Mouse (Mus musculus): ENCODE results near the gene Myocd. TPM values are rescaled to one million over a fixed set of nuclear protein-coding genes. Genes with fewer than 3 reads are reported as not detected.
A peak's percentile ranks its signal among the peaks of the same experiment; 100 is the strongest.

Gene Myocd
- polyA plus RNA-seq, 1 experiment from 2014 or later: not detected

DNA sequence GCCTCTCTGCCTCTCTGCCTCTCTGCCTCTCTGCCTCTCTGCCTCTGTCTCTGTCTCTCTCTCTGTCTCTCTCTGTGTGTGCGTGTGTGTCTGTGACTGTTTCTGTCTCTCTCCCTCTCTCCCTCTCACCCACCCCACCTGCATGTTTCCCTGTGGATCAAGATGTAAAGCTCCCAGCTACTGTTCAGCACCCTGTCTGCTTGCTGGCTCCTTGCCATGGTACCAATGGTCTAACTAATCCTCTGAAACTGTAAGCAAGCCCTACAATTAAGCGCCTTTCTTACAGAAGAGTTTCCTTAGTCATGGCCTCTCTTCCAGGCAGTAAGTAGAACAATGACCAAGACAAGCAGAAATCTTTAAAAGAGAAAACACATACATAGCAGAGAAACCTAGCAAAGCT lies 32.9 kb downstream of the Myocd start:
- Histone ChIP-seq H3K9me3 (replicated peaks; ENCODE audit: control insufficient read depth, low read length) (no peaks in the 10 kb centered on the region), H3K27me3 (replicated peaks; ENCODE audit: control insufficient read depth, insufficient read depth, low read length) (no peaks in the 10 kb centered on the region), H3K4me1 (ENCODE audit: control insufficient read depth, insufficient read depth, low read length) (no peaks in the 10 kb centered on the region), H3K27ac (ENCODE audit: low read depth, low read length) (no peak overlapping the region), H3K36me3 (ENCODE audit: control insufficient read depth, insufficient read depth, low read length) (no peaks in the 10 kb centered on the region), H3K4me2 (ENCODE audit: low read length) (no peak overlapping the region), H3K4me3 (ENCODE audit: low read depth, low read length) (no peak overlapping the region), H3K9ac (ENCODE audit: low read length) (no peak overlapping the region)
- no peak for ATAC-seq
- no peak for DNase-seq (ENCODE audit: low spot score)
- 53% methylated on average over 2 of the region's 2 CpGs for WGBS

DNA sequence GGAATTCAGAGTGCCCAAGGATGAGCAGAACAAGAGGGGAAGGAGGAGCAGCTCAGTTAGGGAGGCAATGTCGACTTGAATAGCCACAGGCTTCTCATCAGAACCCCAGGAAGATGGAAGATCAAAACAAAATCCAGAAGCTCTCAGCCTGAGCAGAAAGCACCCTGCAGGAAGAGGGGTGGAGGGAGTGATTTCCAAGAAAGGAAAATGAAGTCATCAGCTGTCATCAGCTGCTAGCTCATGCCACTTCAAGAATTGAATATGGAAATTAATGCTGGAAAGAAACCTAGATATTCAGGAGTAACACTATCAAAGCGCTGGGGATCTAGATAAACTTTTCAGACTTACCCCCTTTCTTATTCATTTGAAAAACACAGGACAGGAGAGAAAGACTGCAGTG lies 34.4 kb downstream of the Myocd start:
- Histone ChIP-seq H3K36me3 (ENCODE audit: control insufficient read depth, insufficient read depth, low read length) (no peaks in the 10 kb centered on the region), H3K27me3 (replicated peaks; ENCODE audit: control insufficient read depth, insufficient read depth, low read length) (no peaks in the 10 kb centered on the region), H3K4me2 (ENCODE audit: low read length) (no peak overlapping the region), H3K27ac (ENCODE audit: low read depth, low read length) (no peak overlapping the region), H3K9me3 (replicated peaks; ENCODE audit: control insufficient read depth, low read length) (no peaks in the 10 kb centered on the region), H3K9ac (ENCODE audit: low read length) (no peak overlapping the region), H3K4me1 (ENCODE audit: control insufficient read depth, insufficient read depth, low read length) (no peaks in the 10 kb centered on the region), H3K4me3 (ENCODE audit: low read depth, low read length) (no peak overlapping the region)
- 40% methylated on average over 2 of the region's 2 CpGs for WGBS
- ATAC-seq (no peak), DNase-seq (ENCODE audit: low spot score) (no peak)

GRCm38 (mm10) chr11:65231771-65232170 lies 38.0 kb downstream of the Myocd start:
- H3K9me3 ChIP-seq (replicated peaks; ENCODE audit: control insufficient read depth, low read length): no peaks in the 10 kb centered on the region
- H3K9ac ChIP-seq (ENCODE audit: low read length): no peak overlapping the region
- H3K4me2 ChIP-seq (ENCODE audit: low read length): no peak overlapping the region
- no peak overlapping the region for H3K27ac ChIP-seq (ENCODE audit: low read depth, low read length)
- H3K4me3 ChIP-seq (ENCODE audit: low read depth, low read length): no peak overlapping the region
- DNase-seq (ENCODE audit: low spot score): no peak
- no peaks in the 10 kb centered on the region for H3K36me3 ChIP-seq (ENCODE audit: control insufficient read depth, insufficient read depth, low read length)
- no peaks in the 10 kb centered on the region for H3K4me1 ChIP-seq (ENCODE audit: control insufficient read depth, insufficient read depth, low read length)
- WGBS: 78% methylated on average over 4 of the region's 4 CpGs
- no peaks in the 10 kb centered on the region for H3K27me3 ChIP-seq (replicated peaks; ENCODE audit: control insufficient read depth, insufficient read depth, low read length)
- no peak for ATAC-seq

DNA sequence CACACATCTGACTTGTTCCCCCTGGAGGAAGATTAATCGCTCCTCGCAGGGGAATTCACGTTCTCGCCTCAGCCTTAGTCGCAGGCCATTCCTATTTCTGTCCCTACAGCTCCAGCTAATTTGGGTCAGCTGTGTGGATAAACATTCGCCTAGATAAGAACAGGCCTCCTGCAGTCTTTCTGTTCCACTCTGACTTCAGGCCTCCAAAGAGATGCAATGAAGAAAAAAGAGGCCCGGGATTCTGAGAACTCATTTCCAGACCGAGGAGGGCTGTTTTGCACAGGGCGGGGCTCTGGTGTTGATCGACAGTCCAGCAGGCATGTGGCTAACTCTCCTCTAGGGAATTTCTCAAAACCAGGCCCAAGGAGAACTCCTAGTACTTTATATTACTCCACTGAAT lies 43.0 kb downstream of the Myocd start:
- Histone ChIP-seq H3K4me3 (ENCODE audit: low read depth, low read length) (no peak overlapping the region), H3K36me3 (ENCODE audit: control insufficient read depth, insufficient read depth, low read length) (no peaks in the 10 kb centered on the region), H3K4me2 (ENCODE audit: low read length) (no peak overlapping the region), H3K27me3 (replicated peaks; ENCODE audit: control insufficient read depth, insufficient read depth, low read length) (no peaks in the 10 kb centered on the region), H3K9me3 (replicated peaks; ENCODE audit: control insufficient read depth, low read length) (no peaks in the 10 kb centered on the region), H3K9ac (ENCODE audit: low read length) (no peak overlapping the region), H3K4me1 (ENCODE audit: control insufficient read depth, insufficient read depth, low read length) (no peaks in the 10 kb centered on the region), H3K27ac (ENCODE audit: low read depth, low read length) (no peak overlapping the region)
- no peak for ATAC-seq
- no peak for DNase-seq (ENCODE audit: low spot score)
- WGBS: 55% methylated on average over 10 of the region's 10 CpGs

GRCm38 (mm10) chr11:65214954-65215629 lies 54.7 kb downstream of the Myocd start:
- 51% methylated on average over 9 of the region's 9 CpGs for WGBS
- H3K4me2 ChIP-seq (ENCODE audit: low read length): no peak overlapping the region
- DNase-seq (ENCODE audit: low spot score) (peak; percentile 85), ATAC-seq (peak; percentile 80)
- no peaks in the 10 kb centered on the region for H3K36me3 ChIP-seq (ENCODE audit: control insufficient read depth, insufficient read depth, low read length)
- no peaks in the 10 kb centered on the region for H3K27me3 ChIP-seq (replicated peaks; ENCODE audit: control insufficient read depth, insufficient read depth, low read length)
- H3K27ac ChIP-seq (ENCODE audit: low read depth, low read length): no peak overlapping the region
- peaks cover 4% of the 10 kb centered on the region; the same call in 1 of the 2 replicates for H3K4me1 ChIP-seq (ENCODE audit: control insufficient read depth, insufficient read depth, low read length)
- H3K4me3 ChIP-seq (ENCODE audit: low read depth, low read length): no peak overlapping the region
- H3K9ac ChIP-seq (ENCODE audit: low read length): no peak overlapping the region
- H3K9me3 ChIP-seq (replicated peaks; ENCODE audit: control insufficient read depth, low read length): no peaks in the 10 kb centered on the region

GRCm38 (mm10) chr11:65213806-65214205 lies 56.0 kb downstream of the Myocd start:
- Histone ChIP-seq H3K4me3 (ENCODE audit: low read depth, low read length) (no peak overlapping the region), H3K9me3 (replicated peaks; ENCODE audit: control insufficient read depth, low read length) (no peaks in the 10 kb centered on the region), H3K27me3 (replicated peaks; ENCODE audit: control insufficient read depth, insufficient read depth, low read length) (no peaks in the 10 kb centered on the region), H3K4me1 (ENCODE audit: control insufficient read depth, insufficient read depth, low read length) (peaks cover 4% of the 10 kb centered on the region; the same call in 1 of the 2 replicates), H3K9ac (ENCODE audit: low read length) (no peak overlapping the region), H3K4me2 (ENCODE audit: low read length) (no peak overlapping the region), H3K27ac (ENCODE audit: low read depth, low read length) (no peak overlapping the region), H3K36me3 (ENCODE audit: control insufficient read depth, insufficient read depth, low read length) (no peaks in the 10 kb centered on the region)
- 91% methylated on average over 2 of the region's 2 CpGs for WGBS
- DNase-seq (ENCODE audit: low spot score): no peak
- ATAC-seq: no peak

DNA sequence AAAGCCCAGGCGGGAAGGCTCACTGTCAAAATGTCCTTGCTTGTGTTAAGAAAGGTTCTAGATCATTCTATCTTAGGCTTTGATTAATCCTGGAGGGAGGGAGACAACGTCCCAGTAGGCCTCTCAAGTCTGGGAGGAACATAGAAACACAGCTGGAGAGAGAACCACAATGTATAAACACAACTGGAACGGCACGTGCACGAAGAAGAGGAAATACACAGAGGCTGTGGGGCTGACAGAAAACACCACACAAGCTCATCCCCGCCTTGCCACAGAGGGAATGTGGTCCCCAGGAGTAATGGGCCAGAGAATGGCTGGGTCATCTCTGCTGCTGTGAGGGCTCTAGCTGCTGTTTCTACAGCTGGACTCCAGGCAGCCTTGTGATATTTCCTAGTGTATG lies 58.1 kb downstream of the Myocd start:
- H3K4me3 ChIP-seq (ENCODE audit: low read depth, low read length): no peak overlapping the region
- DNase-seq (ENCODE audit: low spot score): no peak

DNA sequence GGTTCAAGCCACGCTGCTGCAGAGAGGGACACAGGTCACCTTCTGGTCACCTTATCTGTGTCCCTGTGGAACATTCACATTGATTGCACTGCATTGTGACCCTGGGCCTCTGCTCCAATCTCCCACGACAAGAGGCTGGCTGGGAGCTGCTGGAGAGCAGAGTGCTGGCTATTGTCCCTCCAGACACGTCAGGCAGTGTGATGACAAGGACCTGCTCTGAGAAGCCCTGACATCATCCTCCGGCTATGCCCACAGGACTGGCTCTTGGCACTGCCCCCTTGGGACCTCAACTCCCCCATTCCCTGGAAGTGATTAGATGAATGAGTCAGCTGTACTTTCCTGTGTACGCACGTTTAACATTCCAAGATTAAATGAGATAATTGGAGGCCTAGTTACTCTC lies 60.3 kb downstream of the Myocd start:
- no peak for ATAC-seq
- Histone ChIP-seq H3K27ac (ENCODE audit: low read depth, low read length) (no peak overlapping the region), H3K9me3 (replicated peaks; ENCODE audit: control insufficient read depth, low read length) (no peaks in the 10 kb centered on the region), H3K9ac (ENCODE audit: low read length) (no peak overlapping the region), H3K4me2 (ENCODE audit: low read length) (no peak overlapping the region), H3K4me3 (ENCODE audit: low read depth, low read length) (no peak overlapping the region), H3K27me3 (replicated peaks; ENCODE audit: control insufficient read depth, insufficient read depth, low read length) (no peaks in the 10 kb centered on the region), H3K4me1 (ENCODE audit: control insufficient read depth, insufficient read depth, low read length) (no peaks in the 10 kb centered on the region), H3K36me3 (ENCODE audit: control insufficient read depth, insufficient read depth, low read length) (no peaks in the 10 kb centered on the region)
- no peak for DNase-seq (ENCODE audit: low spot score)
- 51% methylated on average over 6 of the region's 6 CpGs for WGBS

More for the DNA sequence above, 58.1 kb downstream of the Myocd start:
- Histone ChIP-seq H3K36me3 (ENCODE audit: control insufficient read depth, insufficient read depth, low read length) (no peaks in the 10 kb centered on the region), H3K27me3 (replicated peaks; ENCODE audit: control insufficient read depth, insufficient read depth, low read length) (no peaks in the 10 kb centered on the region), H3K9me3 (replicated peaks; ENCODE audit: control insufficient read depth, low read length) (no peaks in the 10 kb centered on the region), H3K4me2 (ENCODE audit: low read length) (no peak overlapping the region), H3K9ac (ENCODE audit: low read length) (no peak overlapping the region), H3K4me1 (ENCODE audit: control insufficient read depth, insufficient read depth, low read length) (peaks cover 4% of the 10 kb centered on the region; the same call in 1 of the 2 replicates), H3K27ac (ENCODE audit: low read depth, low read length) (no peak overlapping the region)
- ATAC-seq: no peak
- 84% methylated on average over 6 of the region's 6 CpGs for WGBS

- DNase-seq (ENCODE audit: low spot score) (no peak), ATAC-seq (no peak)
- H3K36me3 ChIP-seq (ENCODE audit: control insufficient read depth, insufficient read depth, low read length): no peaks in the 10 kb centered on the region
- no peaks in the 10 kb centered on the region for H3K27me3 ChIP-seq (replicated peaks; ENCODE audit: control insufficient read depth, insufficient read depth, low read length)
- no peak overlapping the region for H3K9ac ChIP-seq (ENCODE audit: low read length)
- no peaks in the 10 kb centered on the region for H3K9me3 ChIP-seq (replicated peaks; ENCODE audit: control insufficient read depth, low read length)
- 84% methylated on average over 5 of the region's 5 CpGs for WGBS
- H3K4me1 ChIP-seq (ENCODE audit: control insufficient read depth, insufficient read depth, low read length): no peaks in the 10 kb centered on the region
- no peak overlapping the region for H3K4me2 ChIP-seq (ENCODE audit: low read length)
- no peak overlapping the region for H3K27ac ChIP-seq (ENCODE audit: low read depth, low read length)
- H3K4me3 ChIP-seq (ENCODE audit: low read depth, low read length): no peak overlapping the region
Measured at GRCm38 (mm10) chr11:65205306-65205705, 64.5 kb downstream of the Myocd start.
